In genomic region chr8:85013230-85013840, GRCm38 (mm10) we compare ENCODE assay signal across 9 mouse cellular contexts. TPM values are rescaled to one million over a fixed set of nuclear protein-coding genes. Genes with fewer than 3 reads are reported as not detected.
DNase-seq lines count a peak whose midpoint lies in the region; ATAC-seq and TF ChIP-seq lines count a peak whose summit lies in the region.
"Had no signal": no experiment of that assay in that cellular context is flagged by ENCODE, and none has a peak within 500 bp of the region (broad histone marks: within the 10 kb centered on the region; RNA-seq: fewer than 3 reads in every experiment).

No protein-coding gene starts in this region.

- DNase-seq in NIH3T3 (ENCODE audit: low read depth) = peak; percentile 41
- peak; percentile 69 for DNase-seq in cerebellum, adult 11 months
- DNase-seq in forebrain, embryonic 14.5 days (ENCODE audit: low spot score) = peak; percentile 89
- DNase-seq in left cerebral cortex, adult 2 months (ENCODE audit: extremely low spot score in 1 of 2, low spot score in 2 of 2) = peak; percentile 77 to 80
- DNase-seq in lung, postnatal 4 days = peak; percentile 72 to 81
- DNase-seq in right cerebral cortex, adult 2 months (ENCODE audit: low spot score in 2 of 2) = peak; percentile 83 to 85
- DNase-seq in yolk sac, embryonic 10.5 days (ENCODE audit: low spot score) = peak; percentile 50

- peak overlapping the region; percentile 60; the same call in 1 of the 2 replicates for H3K9ac ChIP-seq in forebrain, embryonic 14.5 days (ENCODE audit: low read length)
- H3K9ac ChIP-seq in hindbrain, embryonic 16.5 days (ENCODE audit: low read depth, low read length) = peak overlapping the region; percentile 65

- peaks cover 17% of the 10 kb centered on the region for H3K27me3 ChIP-seq in forebrain, embryonic 14.5 days (replicated peaks; ENCODE audit: control insufficient read depth, insufficient read depth, low read length)
- peaks cover 19% of the 10 kb centered on the region for H3K27me3 ChIP-seq in hindbrain, embryonic 16.5 days (replicated peaks; ENCODE audit: control insufficient read depth, insufficient read depth, low read length)

- peak; percentile 81 for ATAC-seq in forebrain, embryonic 14.5 days
- ATAC-seq in hindbrain, embryonic 16.5 days = peak; percentile 65

- WGBS in forebrain, embryonic 14.5 days = 6% methylated on average over 26 of the region's 26 CpGs
- 5% methylated on average over 26 of the region's 26 CpGs for WGBS in hindbrain, embryonic 16.5 days

- peak overlapping the region; percentile 27 for H3K4me3 ChIP-seq in forebrain, embryonic 14.5 days (ENCODE audit: low read depth, low read length)
- H3K4me3 ChIP-seq in hindbrain, embryonic 16.5 days (ENCODE audit: low read length) = peak overlapping the region; percentile 40
- peak overlapping the region; percentile 55 for H3K4me3 ChIP-seq in left cerebral cortex, adult 2 months

- intact Hi-C loops in left cerebral cortex, adult 2 months (cut with DNase I) = no loop called here

- H3K36me3 ChIP-seq in forebrain, embryonic 14.5 days (ENCODE audit: control insufficient read depth, insufficient read depth, low read length) = peaks cover 11% of the 10 kb centered on the region
- H3K36me3 ChIP-seq in hindbrain, embryonic 16.5 days (ENCODE audit: control insufficient read depth, insufficient read depth, low read length) = peaks cover 7% of the 10 kb centered on the region

- peak overlapping the region; percentile 61 for H3K4me2 ChIP-seq in forebrain, embryonic 14.5 days (ENCODE audit: low read length)
- H3K4me2 ChIP-seq in hindbrain, embryonic 16.5 days (ENCODE audit: low read length) = peak overlapping the region; percentile 74

- peak; percentile 80 for TF ChIP-seq CTCF in left cerebral cortex, adult 2 months (IDR thresholded peaks at IDR 0.05)

- no peaks in the 10 kb centered on the region for H3K9me3 ChIP-seq in forebrain, embryonic 14.5 days (replicated peaks; ENCODE audit: control insufficient read depth, low read length)
- H3K9me3 ChIP-seq in hindbrain, embryonic 16.5 days (ENCODE audit: control insufficient read depth, low read length) = no peaks in the 10 kb centered on the region

- no peaks in the 10 kb centered on the region for H3K4me1 ChIP-seq in forebrain, embryonic 14.5 days (ENCODE audit: control insufficient read depth, insufficient read depth, low read length)
- peaks cover 4% of the 10 kb centered on the region; the same call in 1 of the 2 replicates for H3K4me1 ChIP-seq in hindbrain, embryonic 16.5 days (ENCODE audit: control insufficient read depth, insufficient read depth, low read depth, low read length)

- H3K27ac ChIP-seq in forebrain, embryonic 14.5 days (ENCODE audit: low read depth, low read length) = no peak overlapping the region
- H3K27ac ChIP-seq in hindbrain, embryonic 16.5 days (ENCODE audit: low read depth, low read length) = no peak overlapping the region
- no peak overlapping the region for H3K27ac ChIP-seq in left cerebral cortex, adult 2 months

RNA-seq across cellular contexts. Expression of gene Best2, which starts 1.0 kb away (rescaled TPM):
- not detected in 2 replicates for polyA plus RNA-seq in forebrain, embryonic 14.5 days (2014; fragmentation: Nextera tagmentation; extraction: Ambion mirVana)
- 0.10 and 0.21 TPM in 2 replicates for polyA plus RNA-seq in hindbrain, embryonic 16.5 days (2015; fragmentation: Nextera tagmentation; extraction: Ambion mirVana)
- not detected for total RNA-seq in left cerebral cortex, adult 2 months (2021)
- total RNA-seq: gastrocnemius, postnatal 4 days had no signal

RNA-seq across cellular contexts. Expression of gene Asna1, which starts 11.7 kb away (rescaled TPM):
- 166 and 178 TPM in 2 replicates for polyA plus RNA-seq in forebrain, embryonic 14.5 days (2014; fragmentation: Nextera tagmentation; extraction: Ambion mirVana)
- 159 and 170 TPM in 2 replicates for polyA plus RNA-seq in hindbrain, embryonic 16.5 days (2015; fragmentation: Nextera tagmentation; extraction: Ambion mirVana)
- total RNA-seq in left cerebral cortex, adult 2 months (2021) = 100 to 1,000 TPM; 122 to 124 TPM

RNA-seq across cellular contexts. Expression of gene Trir, which starts 13.3 kb away (rescaled TPM):
- polyA plus RNA-seq in forebrain, embryonic 14.5 days (2014; fragmentation: Nextera tagmentation; extraction: Ambion mirVana) = 166 and 169 TPM in 2 replicates
- polyA plus RNA-seq in hindbrain, embryonic 16.5 days (2015; fragmentation: Nextera tagmentation; extraction: Ambion mirVana) = 100 and 110 TPM in 2 replicates
- total RNA-seq in left cerebral cortex, adult 2 months (2021) = 100 to 1,000 TPM; 124 to 132 TPM

RNA-seq across cellular contexts. Expression of gene Hook2, which starts 22.9 kb away (rescaled TPM):
- 13.0 and 20.3 TPM in 2 replicates for polyA plus RNA-seq in forebrain, embryonic 14.5 days (2014; fragmentation: Nextera tagmentation; extraction: Ambion mirVana)
- 37.9 and 39.6 TPM in 2 replicates for polyA plus RNA-seq in hindbrain, embryonic 16.5 days (2015; fragmentation: Nextera tagmentation; extraction: Ambion mirVana)
- 10 to 100 TPM; 11.3 to 11.6 TPM for total RNA-seq in left cerebral cortex, adult 2 months (2021)

RNA-seq across cellular contexts. Expression of gene Tnpo2, which starts 23.4 kb away (rescaled TPM):
- polyA plus RNA-seq in forebrain, embryonic 14.5 days (2014; fragmentation: Nextera tagmentation; extraction: Ambion mirVana) = 27.8 and 36.8 TPM in 2 replicates
- 61.2 and 62.7 TPM in 2 replicates for polyA plus RNA-seq in hindbrain, embryonic 16.5 days (2015; fragmentation: Nextera tagmentation; extraction: Ambion mirVana)
- total RNA-seq in left cerebral cortex, adult 2 months (2021) = 100 to 1,000 TPM; 146 to 163 TPM
